Mouse (Mus musculus) CH12.LX (cell line): ENCODE results near the gene Vps29.

Experiments
- BHLHE40 ChIP-seq: IDR thresholded peaks from 2 replicates; pipeline ENCODE4 v1.6.1; 2011; ENCODE audit warnings: mild to moderate bottlenecking, low read depth, low read length, improper control_type of control experiment
- CTCF ChIP-seq, 2 experiments: IDR thresholded peaks in 1 of 2; conservative IDR thresholded peaks in 1 of 2; 2 replicates each; pipeline ENCODE4 v1.5.1; 2011 to 2012; ENCODE audit warnings: low read depth in 2 of 2, low read length in 2 of 2, improper control_type of control experiment in 1 of 2, inconsistent platforms in 1 of 2, mild to moderate bottlenecking in 1 of 2, moderate library complexity in 1 of 2
- EP300 ChIP-seq: IDR thresholded peaks from 2 replicates; pipeline ENCODE4 v1.6.1; 2011; ENCODE audit warnings: low read length, improper control_type of control experiment
- GABPA ChIP-seq: IDR thresholded peaks from 2 replicates; pipeline ENCODE4 v1.6.1; 2012; ENCODE audit warnings: low read depth, low read length, improper control_type of control experiment, inconsistent platforms; ENCODE audit not compliant: insufficient replicate concordance
- NELFE ChIP-seq: IDR thresholded peaks from 2 replicates; pipeline ENCODE4 v1.6.1; 2011; ENCODE audit warnings: low read depth, low read length, improper control_type of control experiment
- POLR2A ChIP-seq: IDR thresholded peaks from 2 replicates; pipeline ENCODE4 v1.6.1; 2011; ENCODE audit warnings: low read depth, mild to moderate bottlenecking, improper control_type of control experiment, low read length
- USF1 ChIP-seq: IDR thresholded peaks from 2 replicates; pipeline ENCODE4 v1.6.1; 2014; ENCODE audit warnings: low read depth, mild to moderate bottlenecking, inconsistent platforms, low read length, improper control_type of control experiment

GRCm38 (mm10) chr5:122397495-122397894, 43.3 kb downstream of the Vps29 start:
- no peak for TF ChIP-seq GABPA
- TF ChIP-seq CTCF (conservative IDR thresholded peaks at IDR 0.05 in 1 of 2, IDR thresholded peaks at IDR 0.05 in 1 of 2; ENCODE audit: low read depth in 2 of 2, low read length in 2 of 2) = no peak
- TF ChIP-seq EP300 = no peak
- TF ChIP-seq POLR2A = no peak
- no peak for TF ChIP-seq NELFE
- no peak for TF ChIP-seq BHLHE40
- TF ChIP-seq USF1 = no peak
